Mouse (Mus musculus): ENCODE measurements around the gene Crispld2. TPM values are rescaled to one million over a fixed set of nuclear protein-coding genes. Genes with fewer than 3 reads are reported as not detected.

Crispld2 gene
- polyA plus RNA-seq, 1 experiment: 2.2 TPM

GRCm38 (mm10) chr8:120072259-120072658 lies 80.0 kb downstream of the Crispld2 start:
- DNase-seq (ENCODE audit: low read depth): peak; percentile 22
- no peak for TF ChIP-seq POLR2A (IDR thresholded peaks at IDR 0.05; ENCODE audit: borderline replicate concordance, extremely low read depth, insufficient read depth, insufficient read length, poor library complexity, severe bottlenecking)
- TF ChIP-seq CTCF (IDR thresholded peaks at IDR 0.05; ENCODE audit: borderline replicate concordance, extremely low read depth, insufficient read depth, insufficient read length): no peak

DNA sequence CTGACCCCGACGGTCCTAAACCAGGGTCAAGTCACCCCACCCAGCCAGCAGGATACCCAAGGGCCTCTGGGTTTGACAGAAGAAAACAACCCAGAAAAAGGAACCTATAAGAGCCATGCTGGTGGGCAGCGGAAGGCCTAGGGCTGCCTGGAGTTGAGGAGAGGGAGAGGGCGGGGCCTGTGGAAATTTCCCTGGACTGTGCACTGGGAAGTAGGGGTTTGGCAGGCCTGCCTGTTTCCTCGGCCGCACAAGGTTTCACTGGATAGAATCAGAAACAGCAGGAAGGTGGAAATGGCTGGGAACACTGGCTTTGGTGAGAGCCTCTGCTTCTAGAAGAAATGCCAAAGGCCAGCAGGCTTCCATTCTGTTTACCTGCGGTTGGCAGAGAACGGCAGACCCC lies 80.6 kb downstream of the Crispld2 start:
- DNase-seq (ENCODE audit: low read depth): no peak
- no peak for TF ChIP-seq CTCF (IDR thresholded peaks at IDR 0.05; ENCODE audit: borderline replicate concordance, extremely low read depth, insufficient read depth, insufficient read length)
- TF ChIP-seq POLR2A (IDR thresholded peaks at IDR 0.05; ENCODE audit: borderline replicate concordance, extremely low read depth, insufficient read depth, insufficient read length, poor library complexity, severe bottlenecking): no peak

DNA sequence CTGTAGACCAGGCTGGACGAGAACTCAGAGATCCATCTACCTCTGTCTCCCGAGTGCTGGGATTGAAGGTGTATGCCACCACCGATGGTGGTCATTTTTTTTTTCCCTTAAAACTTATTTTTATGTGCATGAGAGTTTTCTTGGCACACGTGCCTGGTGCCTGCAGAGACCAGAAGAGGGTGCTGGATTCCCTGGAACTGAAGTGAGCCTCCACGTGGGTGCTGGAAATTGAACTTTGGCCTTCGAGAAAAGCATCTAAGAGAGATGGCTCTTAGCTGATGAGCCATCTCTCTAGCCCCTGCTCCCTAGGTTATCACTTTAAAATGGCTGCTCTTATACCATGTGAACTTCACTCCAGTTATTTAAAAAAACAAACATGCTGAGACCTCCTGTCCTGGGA lies 82.3 kb downstream of the Crispld2 start:
- no peak for DNase-seq (ENCODE audit: low read depth)
- TF ChIP-seq POLR2A (IDR thresholded peaks at IDR 0.05; ENCODE audit: borderline replicate concordance, extremely low read depth, insufficient read depth, insufficient read length, poor library complexity, severe bottlenecking) (no peak), CTCF (IDR thresholded peaks at IDR 0.05; ENCODE audit: borderline replicate concordance, extremely low read depth, insufficient read depth, insufficient read length) (no peak)

DNA sequence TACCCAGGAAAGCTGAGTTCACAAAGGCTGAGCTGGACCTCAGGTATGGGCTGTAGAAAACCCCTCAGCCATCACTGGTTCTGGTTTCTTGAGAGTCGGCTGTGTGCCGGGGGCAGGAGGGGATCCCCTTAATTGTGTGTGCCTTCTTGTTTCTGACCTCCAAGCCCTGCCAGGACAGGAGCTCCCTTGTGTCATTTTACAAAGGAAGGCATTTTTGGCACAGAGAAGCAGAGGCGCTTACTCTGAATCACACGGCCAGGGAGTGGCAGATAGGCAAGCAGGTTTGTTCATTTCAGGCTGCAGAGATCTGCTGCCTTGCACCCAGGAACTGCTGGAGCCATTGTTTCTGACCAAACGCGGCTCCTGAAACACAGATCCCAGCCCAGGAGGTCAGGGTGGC lies 83.1 kb downstream of the Crispld2 start:
- TF ChIP-seq POLR2A (IDR thresholded peaks at IDR 0.05; ENCODE audit: borderline replicate concordance, extremely low read depth, insufficient read depth, insufficient read length, poor library complexity, severe bottlenecking) (no peak), CTCF (IDR thresholded peaks at IDR 0.05; ENCODE audit: borderline replicate concordance, extremely low read depth, insufficient read depth, insufficient read length) (no peak)
- DNase-seq (ENCODE audit: low read depth): peak; percentile 5

GRCm38 (mm10) chr8:120078080-120078479 lies 85.8 kb downstream of the Crispld2 start:
- peak; percentile 85 for DNase-seq (ENCODE audit: low read depth)
- no peak for TF ChIP-seq POLR2A (IDR thresholded peaks at IDR 0.05; ENCODE audit: borderline replicate concordance, extremely low read depth, insufficient read depth, insufficient read length, poor library complexity, severe bottlenecking)
- TF ChIP-seq CTCF (IDR thresholded peaks at IDR 0.05; ENCODE audit: borderline replicate concordance, extremely low read depth, insufficient read depth, insufficient read length): peak; percentile 89

DNA sequence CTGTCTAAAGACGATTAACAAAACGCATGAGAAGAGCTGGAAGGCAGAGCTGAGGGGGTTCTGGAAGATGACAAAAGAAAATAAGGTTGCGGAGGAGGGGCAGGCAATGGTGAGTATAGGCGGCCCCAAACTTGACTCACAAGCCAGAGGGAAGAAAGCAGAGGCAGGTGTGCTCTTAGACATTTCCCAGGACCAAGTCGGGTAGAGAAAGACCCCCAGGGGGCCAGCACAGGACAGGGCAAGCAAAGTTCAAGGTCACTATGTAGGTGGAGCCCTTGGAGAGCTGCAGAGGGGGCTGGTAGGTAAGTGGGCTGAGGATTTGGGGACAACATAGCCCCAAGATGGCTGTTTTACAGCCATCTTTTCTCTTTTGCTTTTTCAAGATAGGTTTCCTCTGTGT lies 87.1 kb downstream of the Crispld2 start:
- DNase-seq (ENCODE audit: low read depth): no peak
- TF ChIP-seq POLR2A (IDR thresholded peaks at IDR 0.05; ENCODE audit: borderline replicate concordance, extremely low read depth, insufficient read depth, insufficient read length, poor library complexity, severe bottlenecking): no peak
- no peak for TF ChIP-seq CTCF (IDR thresholded peaks at IDR 0.05; ENCODE audit: borderline replicate concordance, extremely low read depth, insufficient read depth, insufficient read length)

DNA sequence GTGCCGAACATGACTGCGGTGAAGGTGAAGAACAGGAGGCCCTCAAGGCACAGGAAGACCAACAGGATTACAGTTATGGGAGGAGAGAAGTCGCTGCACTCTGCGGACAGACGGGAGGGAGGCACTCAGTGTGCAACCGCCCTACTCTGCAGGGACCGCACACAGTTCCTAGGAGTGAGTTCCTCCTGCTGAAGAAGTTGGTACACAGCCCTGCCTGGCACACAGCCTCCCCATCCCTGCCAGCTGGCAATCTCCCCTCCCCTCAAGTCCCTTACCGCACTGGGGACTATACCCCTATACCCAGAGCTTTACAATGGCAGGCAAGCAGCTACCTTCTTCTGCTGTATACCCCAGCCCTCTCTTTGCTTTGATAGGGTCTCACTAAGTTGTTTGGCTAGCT lies 91.0 kb downstream of the Crispld2 start:
- DNase-seq (ENCODE audit: low read depth): peak; percentile 75
- no peak for TF ChIP-seq CTCF (IDR thresholded peaks at IDR 0.05; ENCODE audit: borderline replicate concordance, extremely low read depth, insufficient read depth, insufficient read length)
- no peak for TF ChIP-seq POLR2A (IDR thresholded peaks at IDR 0.05; ENCODE audit: borderline replicate concordance, extremely low read depth, insufficient read depth, insufficient read length, poor library complexity, severe bottlenecking)

- no peak for TF ChIP-seq POLR2A (IDR thresholded peaks at IDR 0.05; ENCODE audit: borderline replicate concordance, extremely low read depth, insufficient read depth, insufficient read length, poor library complexity, severe bottlenecking)
- TF ChIP-seq CTCF (IDR thresholded peaks at IDR 0.05; ENCODE audit: borderline replicate concordance, extremely low read depth, insufficient read depth, insufficient read length): no peak
- no peak for DNase-seq (ENCODE audit: low read depth)
Observed at GRCm38 (mm10) chr8:120084783-120085182, 92.5 kb downstream of the Crispld2 start.

- TF ChIP-seq CTCF (IDR thresholded peaks at IDR 0.05; ENCODE audit: borderline replicate concordance, extremely low read depth, insufficient read depth, insufficient read length): no peak
- no peak for TF ChIP-seq POLR2A (IDR thresholded peaks at IDR 0.05; ENCODE audit: borderline replicate concordance, extremely low read depth, insufficient read depth, insufficient read length, poor library complexity, severe bottlenecking)
- DNase-seq (ENCODE audit: low read depth): no peak
Observed at GRCm38 (mm10) chr8:120089511-120089910, 97.3 kb downstream of the Crispld2 start.

DNA sequence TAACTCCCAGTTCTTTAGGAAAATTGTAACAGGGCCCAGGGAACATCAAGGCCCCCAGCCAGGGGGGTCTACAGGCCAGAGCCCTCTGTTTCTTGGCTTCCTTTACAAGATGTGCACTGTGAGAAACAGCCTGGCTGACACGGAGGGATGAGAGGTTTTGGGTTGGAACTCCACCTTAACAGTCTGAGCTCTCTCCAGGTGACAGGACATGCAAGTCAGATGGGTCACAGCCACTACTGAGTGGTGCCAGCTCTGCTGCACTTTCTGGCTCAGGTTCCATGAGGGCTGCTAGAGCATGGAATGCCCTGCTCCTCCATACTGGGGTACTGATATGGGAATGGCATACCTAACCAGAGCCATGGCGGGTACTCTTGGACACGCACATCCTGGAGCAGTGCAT lies 98.8 kb downstream of the Crispld2 start:
- DNase-seq (ENCODE audit: low read depth): no peak
- TF ChIP-seq CTCF (IDR thresholded peaks at IDR 0.05; ENCODE audit: borderline replicate concordance, extremely low read depth, insufficient read depth, insufficient read length): no peak

- no peak for TF ChIP-seq POLR2A (IDR thresholded peaks at IDR 0.05; ENCODE audit: borderline replicate concordance, extremely low read depth, insufficient read depth, insufficient read length, poor library complexity, severe bottlenecking)
- TF ChIP-seq CTCF (IDR thresholded peaks at IDR 0.05; ENCODE audit: borderline replicate concordance, extremely low read depth, insufficient read depth, insufficient read length): no peak
- no peak for DNase-seq (ENCODE audit: low read depth)
Observed at GRCm38 (mm10) chr8:120093103-120093502, 100.9 kb downstream of the Crispld2 start.

DNA sequence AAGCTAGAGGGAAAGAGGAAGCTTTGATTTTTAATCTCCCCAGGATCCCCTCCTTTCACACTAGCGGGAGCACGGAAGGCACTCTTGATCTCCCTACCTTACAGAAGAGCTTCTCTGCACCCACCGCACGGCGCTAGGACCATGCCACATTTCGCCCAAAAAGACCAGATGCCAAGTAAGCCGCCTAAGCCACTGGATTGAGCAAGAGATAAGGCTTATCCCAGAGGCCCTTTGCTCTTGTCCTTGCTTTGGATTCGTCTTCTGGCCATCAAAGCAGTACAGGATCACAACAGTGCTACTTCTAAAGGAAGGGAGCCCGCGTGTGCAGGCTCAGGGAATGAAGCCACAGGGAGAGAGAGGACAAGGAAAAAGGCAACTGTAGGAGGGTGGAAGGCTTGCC lies 102.6 kb downstream of the Crispld2 start:
- DNase-seq (ENCODE audit: low read depth): no peak
- TF ChIP-seq CTCF (IDR thresholded peaks at IDR 0.05; ENCODE audit: borderline replicate concordance, extremely low read depth, insufficient read depth, insufficient read length) (no peak), POLR2A (IDR thresholded peaks at IDR 0.05; ENCODE audit: borderline replicate concordance, extremely low read depth, insufficient read depth, insufficient read length, poor library complexity, severe bottlenecking) (no peak)

- no peak for TF ChIP-seq POLR2A (IDR thresholded peaks at IDR 0.05; ENCODE audit: borderline replicate concordance, extremely low read depth, insufficient read depth, insufficient read length, poor library complexity, severe bottlenecking)
- no peak for TF ChIP-seq CTCF (IDR thresholded peaks at IDR 0.05; ENCODE audit: borderline replicate concordance, extremely low read depth, insufficient read depth, insufficient read length)
- DNase-seq (ENCODE audit: low read depth): no peak
Observed at GRCm38 (mm10) chr8:120096486-120096885, 104.2 kb downstream of the Crispld2 start.
